In the genomic region with DNA sequence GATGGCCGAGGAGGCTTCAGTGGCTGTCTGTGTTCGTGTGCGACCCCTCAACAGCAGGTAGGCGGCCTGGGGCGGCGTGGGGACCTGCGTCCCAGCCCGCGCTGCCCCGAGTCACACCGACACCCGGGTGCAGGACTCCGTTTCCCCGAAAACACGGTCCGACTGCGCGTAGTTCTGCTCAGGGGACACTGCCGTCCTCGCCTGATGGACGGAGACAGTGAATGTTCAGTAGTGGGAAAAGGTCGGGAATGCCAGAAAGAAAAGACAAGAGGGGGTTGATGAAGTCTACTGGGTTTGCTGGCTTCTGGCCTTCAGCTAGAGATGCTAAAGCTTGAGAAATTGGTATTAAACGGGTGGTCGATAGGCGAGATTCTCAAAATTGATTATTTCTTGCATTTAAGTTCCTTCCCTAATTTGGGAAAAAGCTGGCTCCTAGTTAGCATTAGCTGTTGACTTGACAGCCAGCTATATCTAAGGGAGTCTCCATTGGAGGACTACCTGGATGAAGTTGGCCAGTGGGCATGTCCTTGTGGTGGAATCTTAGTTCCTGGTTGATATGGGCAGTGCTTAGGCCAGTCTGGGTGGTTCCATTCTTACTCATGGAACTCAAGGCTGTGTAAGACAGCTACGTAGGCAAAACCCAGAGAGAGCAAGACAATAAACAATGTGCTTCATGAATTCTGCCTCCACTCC, we compare ENCODE assay signal across 8 mouse cellular contexts. TPM values are rescaled to one million over a fixed set of nuclear protein-coding genes. Genes with fewer than 3 reads are reported as not detected.
A peak's percentile ranks its signal among the peaks of the same experiment; 100 is the strongest.
DNase-seq lines count a peak whose midpoint lies in the region; ATAC-seq and TF ChIP-seq lines count a peak whose summit lies in the region.

No protein-coding gene starts in this region.

- peaks cover 17% of the 10 kb centered on the region for H3K36me3 ChIP-seq in embryonic facial prominence, embryonic 14.5 days (ENCODE audit: control insufficient read depth, insufficient read depth, low read length)
- H3K36me3 ChIP-seq in limb, embryonic 13.5 days: peaks cover 17% of the 10 kb centered on the region

- no peak; the same call in 1 of the 2 replicates for ATAC-seq in embryonic facial prominence, embryonic 14.5 days (ENCODE audit: low read depth)
- ATAC-seq in limb, embryonic 13.5 days (ENCODE audit: low FRiP score, low read depth): no peak

- H3K4me3 ChIP-seq in gastrocnemius, adult 2 months: peak overlapping the region; percentile 91
- H3K4me3 ChIP-seq in embryonic facial prominence, embryonic 14.5 days (ENCODE audit: low read depth, low read length): peak overlapping the region; percentile 79
- H3K4me3 ChIP-seq in limb, embryonic 13.5 days: peak overlapping the region; percentile 85
- peak overlapping the region; percentile 90 for H3K4me3 ChIP-seq in olfactory bulb, adult 2 months (ENCODE audit: insufficient read depth, low read depth, low read length)

- no peaks in the 10 kb centered on the region for H3K9me3 ChIP-seq in embryonic facial prominence, embryonic 14.5 days (ENCODE audit: control insufficient read depth, low read length)
- H3K9me3 ChIP-seq in limb, embryonic 13.5 days: no peaks in the 10 kb centered on the region

- TF ChIP-seq POLR2A in olfactory bulb, adult 2 months (IDR thresholded peaks at IDR 0.05; ENCODE audit: insufficient read depth, low read depth, low read length): no peak

- peak overlapping the region; percentile 89 for H3K27ac ChIP-seq in gastrocnemius, adult 2 months
- no peak overlapping the region for H3K27ac ChIP-seq in embryonic facial prominence, embryonic 14.5 days (replicated peaks; ENCODE audit: low read depth, low read length)
- no peak overlapping the region for H3K27ac ChIP-seq in limb, embryonic 13.5 days
- H3K27ac ChIP-seq in olfactory bulb, adult 2 months (ENCODE audit: insufficient read depth, low read depth, low read length): no peak overlapping the region

- intact Hi-C loops in gastrocnemius, adult 2 months (cut with DNase I): no loop called here

- peak overlapping the region; percentile 75 for H3K9ac ChIP-seq in embryonic facial prominence, embryonic 14.5 days (ENCODE audit: low read depth, low read length)
- H3K9ac ChIP-seq in limb, embryonic 13.5 days: peak overlapping the region; percentile 81

- no peak for DNase-seq in gastrocnemius, adult 2 months
- DNase-seq in gastrocnemius, postnatal 4 days (ENCODE audit: low spot score in 2 of 2): no peak
- peak; percentile 79 for DNase-seq in 416B (ENCODE audit: low read depth)
- peak; percentile 5 for DNase-seq in embryonic facial prominence, embryonic 14.5 days (ENCODE audit: low spot score)
- DNase-seq in adrenal gland, adult 18-20 months (ENCODE audit: low spot score in 2 of 2): no peak
- no peak for DNase-seq in urinary bladder, postnatal 25 days (ENCODE audit: low spot score)

- TF ChIP-seq CTCF in gastrocnemius, adult 2 months (IDR thresholded peaks at IDR 0.05): no peak
- no peak for TF ChIP-seq CTCF in olfactory bulb, adult 2 months (IDR thresholded peaks at IDR 0.05; ENCODE audit: insufficient read depth, low read depth, low read length)

- no peaks in the 10 kb centered on the region for H3K27me3 ChIP-seq in embryonic facial prominence, embryonic 14.5 days (replicated peaks; ENCODE audit: control insufficient read depth, insufficient read depth, low read length)
- no peaks in the 10 kb centered on the region for H3K27me3 ChIP-seq in limb, embryonic 13.5 days

- H3K4me1 ChIP-seq in embryonic facial prominence, embryonic 14.5 days (ENCODE audit: control insufficient read depth, insufficient read depth, low read length): peaks cover 9% of the 10 kb centered on the region
- H3K4me1 ChIP-seq in limb, embryonic 13.5 days: peaks cover 15% of the 10 kb centered on the region
- H3K4me1 ChIP-seq in olfactory bulb, adult 2 months (ENCODE audit: control insufficient read depth, insufficient read depth, low read length): no peaks in the 10 kb centered on the region

- WGBS in embryonic facial prominence, embryonic 14.5 days: under 1% methylated on average over 26 of the region's 26 CpGs
- WGBS in limb, embryonic 13.5 days: under 1% methylated on average over 26 of the region's 26 CpGs
- 1% methylated on average over 26 of the region's 26 CpGs for WGBS in olfactory bulb, adult 2 months

- H3K4me2 ChIP-seq in embryonic facial prominence, embryonic 14.5 days (ENCODE audit: low read depth, low read length): peak overlapping the region; percentile 68
- peak overlapping the region; percentile 75 for H3K4me2 ChIP-seq in limb, embryonic 13.5 days (replicated peaks)

RNA-seq across cellular contexts. Expression of a gene that starts 0.5 kb away (rescaled TPM):
- total RNA-seq in gastrocnemius, adult 2 months (2021): under 1 TPM; 0.05 to 0.08 TPM
- total RNA-seq in gastrocnemius, postnatal 4 days (2021): 10 to 100 TPM in 1 of 2 experiments, 1 to 10 TPM in 1; 9.9 to 12.0 TPM
- polyA plus RNA-seq in embryonic facial prominence, embryonic 14.5 days (2014; fragmentation: Nextera tagmentation; extraction: Ambion mirVana): 24.2 and 27.1 TPM in 2 replicates
- 30.8 and 31.4 TPM in 2 replicates for polyA plus RNA-seq in limb, embryonic 13.5 days (2015; fragmentation: Nextera tagmentation; extraction: Ambion mirVana)
- polyA plus RNA-seq in olfactory bulb, adult 2 months (2012; ENCODE audit: insufficient read depth, insufficient read length, low replicate concordance, missing spikeins): 38.3 TPM in 1 of 2 replicates, not detected in the other
- 1 to 10 TPM; 1.0 to 2.4 TPM for total RNA-seq in adrenal gland, adult 18-20 months (2021)

Comparison
In these comparisons a context has a peak if more than half of its experiments do, and no peak if none do; other contexts are left out.
1. DNase-seq: peak in 416B (single experiment) and embryonic facial prominence, embryonic 14.5 days (single experiment); none in gastrocnemius, adult 2 months (single experiment), gastrocnemius, postnatal 4 days (0 of 2), adrenal gland, adult 18-20 months (0 of 2) and urinary bladder, postnatal 25 days (single experiment).
2. Peak in every context shown above with its lines, with median percentiles within 50 percentile points of each other: H3K4me3 ChIP-seq.